Mouse (Mus musculus): ENCODE results near the gene Arhgap28. TPM values are rescaled to one million over a fixed set of nuclear protein-coding genes. Genes with fewer than 3 reads are reported as not detected.

The Arhgap28 gene
- polyA plus RNA-seq, 1 experiment, result 0.28 TPM

DNA sequence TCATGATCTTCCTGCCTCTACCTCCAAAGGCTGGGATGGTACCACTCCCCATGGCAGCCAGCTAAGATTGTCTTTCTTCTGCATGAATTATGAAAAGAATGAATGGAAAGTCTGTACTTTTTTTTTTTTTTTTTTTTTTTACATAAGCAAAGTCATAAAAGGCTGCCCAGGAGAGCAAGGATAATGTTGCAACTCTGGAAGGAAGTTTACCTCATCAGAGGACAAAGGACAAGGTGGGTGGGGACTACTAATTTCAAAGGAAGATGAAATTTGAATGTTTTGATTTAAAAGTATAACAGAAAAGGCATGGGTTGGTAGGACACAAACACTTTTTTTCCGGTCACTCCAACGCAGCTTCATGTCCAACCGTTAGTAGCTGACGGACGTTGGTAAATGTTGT, 107.5 kb downstream of the Arhgap28 start:
- no peak for TF ChIP-seq CTCF (IDR thresholded peaks at IDR 0.05; ENCODE audit: borderline replicate concordance, insufficient read depth, low read depth, low read length)
- TF ChIP-seq POLR2A (IDR thresholded peaks at IDR 0.05; ENCODE audit: borderline replicate concordance, insufficient read depth, low read length), result no peak
- no peak for DNase-seq
- 96% methylated on average over 5 of the region's 5 CpGs for WGBS

DNA sequence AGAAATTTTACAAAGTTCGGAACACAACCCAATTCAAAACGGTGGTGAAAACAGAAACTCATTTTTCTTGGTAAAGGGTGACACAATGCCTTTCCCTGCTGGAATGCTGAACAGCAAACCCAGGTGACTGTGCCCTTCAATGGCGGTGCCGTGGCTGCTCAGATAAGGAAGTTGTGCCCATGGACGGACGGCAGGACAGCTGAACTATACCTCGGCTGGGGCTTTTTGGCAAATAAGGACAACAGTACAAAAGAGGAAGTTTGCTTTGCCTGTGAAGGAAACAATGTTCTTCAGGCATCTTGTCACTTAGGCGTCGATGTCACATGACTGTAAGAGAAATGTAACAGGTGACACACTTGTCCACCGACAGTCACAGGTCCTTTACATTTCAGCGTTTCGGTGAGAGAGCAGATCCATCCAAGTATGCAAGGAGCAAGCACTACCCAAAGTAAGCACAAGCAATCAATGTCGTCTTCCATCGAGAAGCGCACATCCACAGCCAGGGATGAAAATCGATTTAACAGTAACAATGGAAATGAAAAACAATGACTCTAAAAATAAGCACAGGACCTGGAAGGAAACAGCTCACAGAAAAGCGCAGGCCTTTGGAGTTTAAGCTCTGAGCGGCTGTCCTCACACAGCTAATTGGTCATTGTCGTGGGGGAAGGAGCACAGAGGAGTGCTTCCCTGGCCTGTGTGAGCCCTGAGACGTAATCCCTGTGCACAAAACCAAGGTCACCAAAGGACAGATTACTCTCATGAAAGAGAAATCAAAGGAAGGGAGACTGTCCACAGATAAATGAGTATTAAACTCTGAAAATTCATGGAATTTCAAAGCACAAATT, 114.2 kb downstream of the Arhgap28 start:
- no peak for DNase-seq
- no peaks in the 10 kb centered on the region for H3K27me3 ChIP-seq (ENCODE audit: control insufficient read depth, insufficient read depth, low read length)
- 85% methylated on average over 20 of the region's 20 CpGs for WGBS

More for the DNA sequence above, 107.5 kb downstream of the Arhgap28 start:
- Histone ChIP-seq H3K27ac (ENCODE audit: insufficient read depth, low read length) (no peak overlapping the region), H3K27me3 (ENCODE audit: control insufficient read depth, insufficient read depth, low read length) (no peaks in the 10 kb centered on the region), H3K4me1 (ENCODE audit: control insufficient read depth, insufficient read depth, low read length) (no peaks in the 10 kb centered on the region), H3K4me3 (replicated peaks; ENCODE audit: insufficient read depth, low read depth, low read length) (no peak overlapping the region)

GRCm38 (mm10) chr17:67888081-67888480, 115.8 kb downstream of the Arhgap28 start:
- DNase-seq, result no peak
- 13% methylated on average over 9 of the region's 9 CpGs for WGBS
- Histone ChIP-seq H3K27me3 (ENCODE audit: control insufficient read depth, insufficient read depth, low read length) (no peaks in the 10 kb centered on the region), H3K27ac (ENCODE audit: insufficient read depth, low read length) (no peak overlapping the region), H3K4me3 (replicated peaks; ENCODE audit: insufficient read depth, low read depth, low read length) (no peak overlapping the region), H3K4me1 (ENCODE audit: control insufficient read depth, insufficient read depth, low read length) (no peaks in the 10 kb centered on the region)
- TF ChIP-seq CTCF (IDR thresholded peaks at IDR 0.05; ENCODE audit: borderline replicate concordance, insufficient read depth, low read depth, low read length) (no peak), POLR2A (IDR thresholded peaks at IDR 0.05; ENCODE audit: borderline replicate concordance, insufficient read depth, low read length) (no peak)

More for the DNA sequence above, 114.2 kb downstream of the Arhgap28 start:
- TF ChIP-seq CTCF (IDR thresholded peaks at IDR 0.05; ENCODE audit: borderline replicate concordance, insufficient read depth, low read depth, low read length) (no peak), POLR2A (IDR thresholded peaks at IDR 0.05; ENCODE audit: borderline replicate concordance, insufficient read depth, low read length) (no peak)
- Histone ChIP-seq H3K4me1 (ENCODE audit: control insufficient read depth, insufficient read depth, low read length) (no peaks in the 10 kb centered on the region), H3K4me3 (replicated peaks; ENCODE audit: insufficient read depth, low read depth, low read length) (no peak overlapping the region), H3K27ac (ENCODE audit: insufficient read depth, low read length) (no peak overlapping the region)

DNA sequence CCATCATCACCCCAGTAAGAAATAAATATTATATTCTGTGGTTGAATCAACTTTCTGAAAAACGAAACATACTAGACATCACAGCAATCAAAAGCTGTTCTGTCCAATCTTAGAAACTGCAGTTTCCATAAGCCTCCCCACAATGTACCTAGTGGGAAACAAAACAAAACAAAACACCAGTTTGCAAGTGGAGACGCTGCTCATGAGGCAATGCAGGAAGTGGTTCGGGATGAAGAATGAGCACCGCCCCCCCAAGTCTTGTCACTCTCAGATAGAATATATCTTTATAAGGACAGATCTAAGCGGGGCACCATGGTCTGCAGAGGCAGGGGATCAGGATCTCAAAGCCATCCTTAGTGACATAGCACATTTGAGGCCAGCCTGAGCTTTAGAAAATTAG, 117.6 kb downstream of the Arhgap28 start:
- Histone ChIP-seq H3K4me3 (replicated peaks; ENCODE audit: insufficient read depth, low read depth, low read length) (no peak overlapping the region), H3K27ac (ENCODE audit: insufficient read depth, low read length) (no peak overlapping the region), H3K27me3 (ENCODE audit: control insufficient read depth, insufficient read depth, low read length) (no peaks in the 10 kb centered on the region), H3K4me1 (ENCODE audit: control insufficient read depth, insufficient read depth, low read length) (no peaks in the 10 kb centered on the region)
- WGBS, result 91% methylated on average over 5 of the region's 5 CpGs
- TF ChIP-seq POLR2A (IDR thresholded peaks at IDR 0.05; ENCODE audit: borderline replicate concordance, insufficient read depth, low read length), result no peak
- TF ChIP-seq CTCF (IDR thresholded peaks at IDR 0.05; ENCODE audit: borderline replicate concordance, insufficient read depth, low read depth, low read length), result no peak
- no peak for DNase-seq

DNA sequence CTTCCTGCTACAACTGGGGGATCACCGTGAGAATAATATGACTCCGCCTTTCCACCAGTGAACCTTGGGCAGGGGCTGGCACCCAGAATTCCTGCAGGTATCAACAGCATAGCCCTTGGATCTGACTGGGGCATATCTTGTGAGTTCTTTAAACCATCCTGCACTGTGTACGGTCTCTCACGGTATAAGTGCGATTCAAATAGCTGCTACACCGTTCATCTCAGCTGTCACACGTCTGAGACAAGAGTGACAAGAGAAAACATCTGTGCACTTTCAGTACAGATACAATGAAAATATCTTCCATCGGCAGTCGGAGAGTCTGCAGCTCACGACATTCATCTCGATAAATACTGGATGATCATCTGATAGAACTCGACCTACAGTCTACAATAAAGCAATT, 126.3 kb downstream of the Arhgap28 start:
- WGBS, result 89% methylated on average over 12 of the region's 12 CpGs
- Histone ChIP-seq H3K27me3 (ENCODE audit: control insufficient read depth, insufficient read depth, low read length) (no peaks in the 10 kb centered on the region), H3K4me1 (ENCODE audit: control insufficient read depth, insufficient read depth, low read length) (no peaks in the 10 kb centered on the region), H3K27ac (ENCODE audit: insufficient read depth, low read length) (no peak overlapping the region), H3K4me3 (replicated peaks; ENCODE audit: insufficient read depth, low read depth, low read length) (no peak overlapping the region)
- DNase-seq, result no peak
- no peak for TF ChIP-seq POLR2A (IDR thresholded peaks at IDR 0.05; ENCODE audit: borderline replicate concordance, insufficient read depth, low read length)
- TF ChIP-seq CTCF (IDR thresholded peaks at IDR 0.05; ENCODE audit: borderline replicate concordance, insufficient read depth, low read depth, low read length), result no peak

- H3K4me3 ChIP-seq (replicated peaks; ENCODE audit: insufficient read depth, low read depth, low read length), result no peak overlapping the region
- H3K27me3 ChIP-seq (ENCODE audit: control insufficient read depth, insufficient read depth, low read length), result no peaks in the 10 kb centered on the region
- DNase-seq, result peak; percentile 43 to 57
- no peak overlapping the region for H3K27ac ChIP-seq (ENCODE audit: insufficient read depth, low read length)
- no peak for TF ChIP-seq POLR2A (IDR thresholded peaks at IDR 0.05; ENCODE audit: borderline replicate concordance, insufficient read depth, low read length)
- peak; percentile 73 for TF ChIP-seq CTCF (IDR thresholded peaks at IDR 0.05; ENCODE audit: borderline replicate concordance, insufficient read depth, low read depth, low read length)
- 65% methylated on average over 23 of the region's 23 CpGs for WGBS
- no peaks in the 10 kb centered on the region for H3K4me1 ChIP-seq (ENCODE audit: control insufficient read depth, insufficient read depth, low read length)
Measured at GRCm38 (mm10) chr17:67869731-67870601, 134.0 kb downstream of the Arhgap28 start.

- Histone ChIP-seq H3K27me3 (ENCODE audit: control insufficient read depth, insufficient read depth, low read length) (no peaks in the 10 kb centered on the region), H3K27ac (ENCODE audit: insufficient read depth, low read length) (no peak overlapping the region), H3K4me1 (ENCODE audit: control insufficient read depth, insufficient read depth, low read length) (no peaks in the 10 kb centered on the region), H3K4me3 (replicated peaks; ENCODE audit: insufficient read depth, low read depth, low read length) (no peak overlapping the region)
- DNase-seq, result no peak
- 87% methylated on average over 20 of the region's 20 CpGs for WGBS
- TF ChIP-seq CTCF (IDR thresholded peaks at IDR 0.05; ENCODE audit: borderline replicate concordance, insufficient read depth, low read depth, low read length), result no peak
- TF ChIP-seq POLR2A (IDR thresholded peaks at IDR 0.05; ENCODE audit: borderline replicate concordance, insufficient read depth, low read length), result no peak
Measured at GRCm38 (mm10) chr17:67866541-67867241, 137.2 kb downstream of the Arhgap28 start.

Measured in cerebellum, adult 2 months (tissue).